Mouse (Mus musculus): Measurements from ENCODE around the gene Ldlrad1.

Ldlrad1 gene
- long read RNA-seq, experiment 1, result 0 reads
- long read RNA-seq, experiment 2, result 0 reads

GRCm38 (mm10) chr4:107208880-107209279, at the start of gene Ldlrad1:
Gene Ldlrad1 (plus strand): TSS chr4:107209180.
- intact Hi-C loops (cut with DNase I), result no loop called here

- intact Hi-C loops (cut with DNase I), result loop anchor here (5.0 to 10.0 kb wide), 3 partner anchors 95 to 243 kb away; partner anchors contain the start of genes Cyb5rl and Mrpl37
These were observed 48.8 kb upstream of the Ldlrad1 start for GRCm38 (mm10) chr4:107160181-107160580.

GRCm38 (mm10) chr4:107163341-107163740, 45.6 kb upstream of the Ldlrad1 start:
- intact Hi-C loops (cut with DNase I), result loop anchor here (5.0 to 10.0 kb wide), 3 partner anchors 99 to 246 kb away; partner anchors contain the start of genes Cyb5rl and Mrpl37

- intact Hi-C loops (cut with DNase I), result loop anchor here (2.0 to 10.0 kb wide), 4 partner anchors 99 to 325 kb away; partner anchors contain the start of genes Cyb5rl and Mrpl37
These were observed 45.0 kb upstream of the Ldlrad1 start for GRCm38 (mm10) chr4:107163756-107164587.

- intact Hi-C loops (cut with DNase I), result loop anchor here (10.0 kb wide), 1 partner anchor 102 kb away; the partner anchor contains the start of genes Cyb5rl and Mrpl37
These were observed 42.3 kb upstream of the Ldlrad1 start for GRCm38 (mm10) chr4:107166700-107167099.

GRCm38 (mm10) chr4:107167798-107168197, 41.2 kb upstream of the Ldlrad1 start:
- intact Hi-C loops (cut with DNase I), result loop anchor here (10.0 kb wide), 1 partner anchor 103 kb away; the partner anchor contains the start of genes Cyb5rl and Mrpl37

GRCm38 (mm10) chr4:107177506-107177905, 31.5 kb upstream of the Ldlrad1 start:
- intact Hi-C loops (cut with DNase I), result no loop called here

GRCm38 (mm10) chr4:107178182-107178829, 30.7 kb upstream of the Ldlrad1 start, which contains the start of gene Tmem59:
Gene Tmem59 (plus strand): TSS chr4:107178399.
- intact Hi-C loops (cut with DNase I), result no loop called here

GRCm38 (mm10) chr4:107178830-107179490, 30.0 kb upstream of the Ldlrad1 start, which contains the start of gene Tceanc2:
Gene Tceanc2 (minus strand): TSS chr4:107179116.
- intact Hi-C loops (cut with DNase I), result no loop called here

- intact Hi-C loops (cut with DNase I), result no loop called here
These were observed 29.4 kb upstream of the Ldlrad1 start for GRCm38 (mm10) chr4:107179561-107179960.

- intact Hi-C loops (cut with DNase I), result no loop called here
These were observed 28.2 kb upstream of the Ldlrad1 start for GRCm38 (mm10) chr4:107180746-107181145.

GRCm38 (mm10) chr4:107181866-107182265, 27.1 kb upstream of the Ldlrad1 start:
- intact Hi-C loops (cut with DNase I), result no loop called here

- intact Hi-C loops (cut with DNase I), result no loop called here
These were observed 26.2 kb upstream of the Ldlrad1 start for GRCm38 (mm10) chr4:107182796-107183195.

GRCm38 (mm10) chr4:107183203-107183602, 25.8 kb upstream of the Ldlrad1 start:
- intact Hi-C loops (cut with DNase I), result no loop called here

- intact Hi-C loops (cut with DNase I), result no loop called here
These were observed 23.3 kb upstream of the Ldlrad1 start for GRCm38 (mm10) chr4:107185703-107186102.

- intact Hi-C loops (cut with DNase I), result loop anchor here (5.0 to 10.0 kb wide), 2 partner anchors 43 to 151 kb away; no protein-coding TSS in a partner anchor
These were observed 15.1 kb upstream of the Ldlrad1 start for GRCm38 (mm10) chr4:107193841-107194240.

GRCm38 (mm10) chr4:107196454-107196853, 12.5 kb upstream of the Ldlrad1 start:
- intact Hi-C loops (cut with DNase I), result loop anchor here (10.0 kb wide), 1 partner anchor 148 kb away; no protein-coding TSS in a partner anchor

GRCm38 (mm10) chr4:107198072-107198471, 10.9 kb upstream of the Ldlrad1 start:
- intact Hi-C loops (cut with DNase I), result loop anchor here (10.0 kb wide), 1 partner anchor 147 kb away; no protein-coding TSS in a partner anchor

GRCm38 (mm10) chr4:107201779-107202178, 7.2 kb upstream of the Ldlrad1 start:
- intact Hi-C loops (cut with DNase I), result no loop called here

- intact Hi-C loops (cut with DNase I), result no loop called here
These were observed 6.0 kb upstream of the Ldlrad1 start for GRCm38 (mm10) chr4:107203001-107203400.

- intact Hi-C loops (cut with DNase I), result no loop called here
These were observed 2.0 kb upstream of the Ldlrad1 start for GRCm38 (mm10) chr4:107207016-107207415.
